Comparison of ENCODE assay signal across 15 mouse cellular contexts in the genomic region with DNA sequence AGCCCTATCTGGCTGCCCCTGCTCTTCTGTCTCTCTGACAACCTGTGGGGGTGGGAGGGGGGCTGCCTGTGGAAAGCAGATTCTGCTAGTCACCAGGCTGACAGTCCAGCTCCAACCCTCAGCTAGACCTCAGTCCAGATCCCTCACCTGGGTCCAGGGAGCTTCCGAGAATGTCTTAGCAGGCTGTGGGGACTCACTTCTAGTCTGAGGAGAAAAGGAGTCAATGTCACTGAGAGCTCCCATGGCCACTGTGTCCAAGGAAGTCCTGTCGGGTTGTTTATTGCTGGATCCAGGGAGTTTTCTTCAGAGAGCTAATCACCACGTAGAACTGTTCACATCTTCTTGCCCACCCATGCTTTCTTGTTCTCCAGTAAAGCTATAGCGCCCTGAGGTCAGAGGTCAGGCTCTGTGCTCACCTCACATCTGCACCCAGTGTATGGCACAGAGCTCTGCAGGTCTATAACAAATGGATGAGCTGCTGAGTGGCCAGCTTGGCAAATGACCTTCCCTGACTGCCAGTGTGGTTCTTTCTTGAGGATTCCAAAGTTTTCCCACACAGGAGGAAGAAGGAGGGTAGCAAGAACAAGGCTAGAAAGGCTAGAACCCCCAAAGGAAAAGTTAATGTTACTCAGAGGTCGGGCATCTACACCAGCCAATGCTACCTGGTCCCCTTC. TPM values are rescaled to one million over a fixed set of nuclear protein-coding genes. Genes with fewer than 3 reads are reported as not detected.
DNase-seq lines count a peak whose midpoint lies in the region; ATAC-seq and TF ChIP-seq lines count a peak whose summit lies in the region.
"Had no signal": no experiment of that assay in that cellular context is flagged by ENCODE, and none has a peak within 500 bp of the region (broad histone marks: within the 10 kb centered on the region; RNA-seq: fewer than 3 reads in every experiment).

No protein-coding gene starts in this region.

- no peaks in the 10 kb centered on the region for H3K9me3 ChIP-seq in lung, embryonic 14.5 days (ENCODE audit: low read depth, low read length)
- no peaks in the 10 kb centered on the region for H3K9me3 ChIP-seq in MEL (replicated peaks; ENCODE audit: insufficient read depth, low read length)
- H3K9me3 ChIP-seq in limb, embryonic 15.5 days, result no peaks in the 10 kb centered on the region

- peaks cover 93% of the 10 kb centered on the region for H3K79me2 ChIP-seq in MEL (ENCODE audit: control insufficient read depth, insufficient read depth, low read length, poor library complexity)

- TF ChIP-seq RAD21 in MEL (IDR thresholded peaks at IDR 0.05; ENCODE audit: low read depth, low read length), result no peak

- peak; percentile 86 for DNase-seq in heart, adult 11 months
- no peak for DNase-seq in heart, postnatal 14 days
- no peak for DNase-seq in lung, embryonic 14.5 days
- no peak for DNase-seq in lung, adult 2 months
- no peak for DNase-seq in MEL (ENCODE audit: low read depth, low spot score)
- DNase-seq in T-cell, adult 2 months (ENCODE audit: low spot score), result no peak
- DNase-seq: adrenal gland, postnatal 25 days; cerebellum, adult 18-20 months; midbrain, embryonic 14.5 days; thymus, postnatal 36 days had no signal

- ATAC-seq in lung, embryonic 14.5 days (ENCODE audit: insufficient read depth), result no peak
- ATAC-seq in limb, embryonic 15.5 days (ENCODE audit: insufficient number of reproducible peaks, low FRiP score, low TSS enrichment, low read depth), result no peak
- ATAC-seq in megakaryocyte progenitor cell, adult 5-6 weeks (replicated peaks; ENCODE audit: poor library complexity), result no peak
- ATAC-seq: forebrain, embryonic 14.5 days; Patski had no signal

- peaks cover 49% of the 10 kb centered on the region for H3K4me1 ChIP-seq in lung, embryonic 14.5 days (ENCODE audit: insufficient read depth)
- peaks cover 58% of the 10 kb centered on the region for H3K4me1 ChIP-seq in lung, adult 2 months (ENCODE audit: control insufficient read depth, insufficient read depth, low read length)
- H3K4me1 ChIP-seq in MEL (ENCODE audit: control insufficient read depth in 1 of 2, insufficient read depth in 2 of 2, low read length in 2 of 2), result peaks cover 54 to 81% of the 10 kb centered on the region in 2 experiments
- peaks cover 87% of the 10 kb centered on the region for H3K4me1 ChIP-seq in limb, embryonic 15.5 days

- H3K36me3 ChIP-seq in lung, embryonic 14.5 days (ENCODE audit: insufficient read depth), result peaks cover 18% of the 10 kb centered on the region; the same call in 1 of the 2 replicates
- H3K36me3 ChIP-seq in MEL (ENCODE audit: control insufficient read depth in 1 of 2, insufficient read depth in 2 of 2, low read length in 2 of 2), result peaks cover 52 to 81% of the 10 kb centered on the region in 2 experiments
- H3K36me3 ChIP-seq in limb, embryonic 15.5 days, result 0 out of 2 replicates have a peak, but pooled peaks cover 2% of the 10 kb centered on the region

- WGBS in lung, embryonic 14.5 days, result 55% methylated on average over 5 of the region's 5 CpGs
- 37% methylated on average over 5 of the region's 5 CpGs for WGBS in lung, adult 2 months
- WGBS in limb, embryonic 15.5 days, result 59% methylated on average over 5 of the region's 5 CpGs

- H3K27me3 ChIP-seq in lung, embryonic 14.5 days (ENCODE audit: insufficient read depth, low read length), result no peaks in the 10 kb centered on the region
- no peaks in the 10 kb centered on the region for H3K27me3 ChIP-seq in MEL (ENCODE audit: control insufficient read depth in 1 of 2, insufficient read depth in 2 of 2, low read length in 2 of 2)
- no peaks in the 10 kb centered on the region for H3K27me3 ChIP-seq in limb, embryonic 15.5 days
- H3K27me3 ChIP-seq: Patski had no signal

- TF ChIP-seq POLR2A in lung, adult 2 months (IDR thresholded peaks at IDR 0.05; ENCODE audit: borderline replicate concordance, extremely low read depth, low read depth, low read length), result no peak
- TF ChIP-seq POLR2A in MEL (IDR thresholded peaks at IDR 0.05; ENCODE audit: control insufficient read depth in 1 of 2, insufficient read depth in 1 of 2, low read depth in 1 of 2, low read length in 2 of 2, poor library complexity in 1 of 2), result peak in 1 of 2 experiments; percentile 50; a peak in 1 of 4 replicates

- no peak overlapping the region for H3K9ac ChIP-seq in lung, embryonic 14.5 days
- H3K9ac ChIP-seq in MEL (ENCODE audit: control insufficient read depth, low read depth, low read length, poor library complexity, severe bottlenecking), result peak overlapping the region; percentile 7; the same call in 1 of the 2 replicates
- H3K9ac ChIP-seq in limb, embryonic 15.5 days, result no peak overlapping the region

- peak overlapping the region; percentile 62 for H3K4me2 ChIP-seq in lung, embryonic 14.5 days
- H3K4me2 ChIP-seq in limb, embryonic 15.5 days, result no peak overlapping the region

- TF ChIP-seq CTCF in lung, embryonic 14.5 days (IDR thresholded peaks at IDR 0.05; ENCODE audit: low read depth), result no peak
- no peak for TF ChIP-seq CTCF in lung, adult 2 months (IDR thresholded peaks at IDR 0.05; ENCODE audit: insufficient read depth, low read length)
- TF ChIP-seq CTCF in MEL (IDR thresholded peaks at IDR 0.05 in 2 of 3, conservative IDR thresholded peaks at IDR 0.05 in 1 of 3; ENCODE audit: control insufficient read depth in 1 of 3, insufficient read depth in 1 of 3, low read depth in 2 of 3, low read length in 3 of 3, poor library complexity in 1 of 3, severe bottlenecking in 1 of 3), result no peak

- no peak overlapping the region for H3K4me3 ChIP-seq in lung, embryonic 14.5 days (ENCODE audit: low read depth, low read length)
- H3K4me3 ChIP-seq in lung, adult 2 months (replicated peaks; ENCODE audit: extremely low read depth, low read depth, low read length), result no peak overlapping the region
- H3K4me3 ChIP-seq in MEL (ENCODE audit: control insufficient read depth in 1 of 2, insufficient read depth in 1 of 2, low read depth in 2 of 2, low read length in 2 of 2), result no peak overlapping the region
- H3K4me3 ChIP-seq in limb, embryonic 15.5 days, result no peak overlapping the region

- no peak overlapping the region for H3K27ac ChIP-seq in lung, embryonic 14.5 days (ENCODE audit: low read depth)
- peak overlapping the region; percentile 82 for H3K27ac ChIP-seq in MEL (ENCODE audit: control insufficient read depth, low read depth, low read length)
- 0 out of 2 replicates have a peak overlapping the region, but pooled peaks have one; percentile 85 for H3K27ac ChIP-seq in limb, embryonic 15.5 days
- H3K27ac ChIP-seq: hindbrain, embryonic 14.5 days had no signal

- intact Hi-C loops in heart, postnatal 14 days (cut with DNase I), result no loop called here

- no peak for TF ChIP-seq EP300 in MEL (IDR thresholded peaks at IDR 0.05; ENCODE audit: low read depth in 1 of 2, low read length in 2 of 2)

TF ChIP-seq in MEL, 35 proteins besides CTCF, POLR2A, EP300 and RAD21:
- TF ChIP-seq NELFE (IDR thresholded peaks at IDR 0.05; ENCODE audit: low read depth, low read length) (no peak), JUND (IDR thresholded peaks at IDR 0.05; ENCODE audit: low read depth, low read length) (no peak), USF1 (IDR thresholded peaks at IDR 0.05; ENCODE audit: low read depth, low read length) (no peak), UBTF (IDR thresholded peaks at IDR 0.05; ENCODE audit: borderline replicate concordance, insufficient read depth, low read depth, low read length) (no peak), E2F4 (IDR thresholded peaks at IDR 0.05; ENCODE audit: borderline replicate concordance, low read depth, low read length) (no peak), CHD2 (IDR thresholded peaks at IDR 0.05; ENCODE audit: low read length) (no peak), ZNF384 (IDR thresholded peaks at IDR 0.05; ENCODE audit: low read depth, low read length) (no peak), MXI1 (IDR thresholded peaks at IDR 0.05; ENCODE audit: low read depth, low read length) (no peak)

RNA-seq across cellular contexts. Expression of a gene that starts 17.6 kb away (rescaled TPM):
- 10 to 100 TPM; 45.9 to 52.5 TPM for total RNA-seq in heart, postnatal 14 days (2021)
- 43.8 and 51.2 TPM in 2 replicates for polyA plus RNA-seq in lung, embryonic 14.5 days (2014; fragmentation: Nextera tagmentation; extraction: Ambion mirVana)
- 254 and 294 TPM in 2 replicates for polyA plus RNA-seq in lung, adult 2 months (2012; rRNA removed)
- total RNA-seq in MEL (2012; rRNA removed), result 100 and 102 TPM in 2 replicates
- 100 to 1,000 TPM in 1 of 2 experiments, not detected in 1; 389 TPM for polyA plus RNA-seq in MEL (2012; ENCODE audit: insufficient read depth in 1 of 2, insufficient read length in 2 of 2, low read depth in 1 of 2, low replicate concordance in 2 of 2, missing spikeins in 1 of 2)
- 33.5 and 34.1 TPM in 2 replicates for polyA plus RNA-seq in limb, embryonic 15.5 days (2015; fragmentation: Nextera tagmentation; extraction: Ambion mirVana)
- total RNA-seq in megakaryocyte progenitor cell, adult 5-6 weeks (2015), result 22.1 and 29.2 TPM in 2 replicates
- 12.6 and 14.0 TPM in 2 replicates for total RNA-seq in megakaryocyte progenitor cell, adult 5-6 weeks (2017)

RNA-seq across cellular contexts. Expression of a gene that starts 48.4 kb away (rescaled TPM):
- 10 to 100 TPM; 78.3 to 78.9 TPM for total RNA-seq in heart, postnatal 14 days (2021)
- polyA plus RNA-seq in lung, embryonic 14.5 days (2014; fragmentation: Nextera tagmentation; extraction: Ambion mirVana), result 25.3 and 32.7 TPM in 2 replicates
- polyA plus RNA-seq in lung, adult 2 months (2012; rRNA removed), result 158 and 174 TPM in 2 replicates
- 116 and 136 TPM in 2 replicates for total RNA-seq in MEL (2012; rRNA removed)
- 100 to 1,000 TPM in 1 of 2 experiments, not detected in 1; 299 TPM for polyA plus RNA-seq in MEL (2012; ENCODE audit: insufficient read depth in 1 of 2, insufficient read length in 2 of 2, low read depth in 1 of 2, low replicate concordance in 2 of 2, missing spikeins in 1 of 2)
- 58.7 and 59.0 TPM in 2 replicates for polyA plus RNA-seq in limb, embryonic 15.5 days (2015; fragmentation: Nextera tagmentation; extraction: Ambion mirVana)
- total RNA-seq in megakaryocyte progenitor cell, adult 5-6 weeks (2015), result 83.0 and 94.4 TPM in 2 replicates
- total RNA-seq in megakaryocyte progenitor cell, adult 5-6 weeks (2017), result 62.7 and 70.0 TPM in 2 replicates

RNA-seq across cellular contexts. Expression of a gene that starts 59.0 kb away (rescaled TPM):
- total RNA-seq in heart, postnatal 14 days (2021), result 10 to 100 TPM; 32.7 to 34.3 TPM
- 14.3 and 17.5 TPM in 2 replicates for polyA plus RNA-seq in lung, embryonic 14.5 days (2014; fragmentation: Nextera tagmentation; extraction: Ambion mirVana)
- polyA plus RNA-seq in lung, adult 2 months (2012; rRNA removed), result 94.2 and 133 TPM in 2 replicates
- total RNA-seq in MEL (2012; rRNA removed), result 4.0 and 7.4 TPM in 2 replicates
- polyA plus RNA-seq in MEL (2012; ENCODE audit: insufficient read depth in 1 of 2, insufficient read length in 2 of 2, low read depth in 1 of 2, low replicate concordance in 2 of 2, missing spikeins in 1 of 2), result 1 to 10 TPM in 1 of 2 experiments, not detected in 1; 6.6 TPM
- 9.8 and 10.7 TPM in 2 replicates for polyA plus RNA-seq in limb, embryonic 15.5 days (2015; fragmentation: Nextera tagmentation; extraction: Ambion mirVana)
- total RNA-seq in megakaryocyte progenitor cell, adult 5-6 weeks (2015), result 4.0 and 4.5 TPM in 2 replicates
- total RNA-seq in megakaryocyte progenitor cell, adult 5-6 weeks (2017), result 11.7 and 12.0 TPM in 2 replicates
